Mouse (Mus musculus): ENCODE results near the gene Brca2. TPM values are rescaled to one million over a fixed set of nuclear protein-coding genes. Genes with fewer than 3 reads are reported as not detected.

The Brca2 gene
- polyA plus RNA-seq, 1 experiment from 2014 or later, result 25.2 TPM

GRCm38 (mm10) chr5:150574403-150574802, 52.0 kb downstream of the Brca2 start:
- Histone ChIP-seq H3K27ac (ENCODE audit: low read depth) (no peak overlapping the region), H3K9ac (ENCODE audit: low read length) (no peak overlapping the region), H3K36me3 (ENCODE audit: control insufficient read depth, insufficient read depth, low read length) (peaks cover 31% of the 10 kb centered on the region), H3K27me3 (replicated peaks; ENCODE audit: control insufficient read depth, insufficient read depth, low read length) (no peaks in the 10 kb centered on the region), H3K4me1 (replicated peaks; ENCODE audit: control insufficient read depth, insufficient read depth, low read length) (no peaks in the 10 kb centered on the region), H3K4me3 (ENCODE audit: low read depth, low read length) (no peak overlapping the region), H3K9me3 (ENCODE audit: control insufficient read depth, low read length) (no peaks in the 10 kb centered on the region), H3K4me2 (ENCODE audit: low read length) (no peak overlapping the region)
- WGBS, result 67% methylated on average over 3 of the region's 3 CpGs
- no peak for ATAC-seq (replicated peaks; ENCODE audit: low FRiP score, low TSS enrichment, low read depth)
- no peak for DNase-seq (ENCODE audit: low spot score)

GRCm38 (mm10) chr5:150574885-150575284, 52.5 kb downstream of the Brca2 start:
- ATAC-seq (replicated peaks; ENCODE audit: low FRiP score, low TSS enrichment, low read depth) (no peak), DNase-seq (ENCODE audit: low spot score) (no peak)
- no peak overlapping the region for H3K9ac ChIP-seq (ENCODE audit: low read length)
- no peak overlapping the region for H3K4me2 ChIP-seq (ENCODE audit: low read length)
- WGBS, result 65% methylated on average over 5 of the region's 5 CpGs
- no peaks in the 10 kb centered on the region for H3K4me1 ChIP-seq (replicated peaks; ENCODE audit: control insufficient read depth, insufficient read depth, low read length)
- H3K27ac ChIP-seq (ENCODE audit: low read depth), result no peak overlapping the region
- H3K9me3 ChIP-seq (ENCODE audit: control insufficient read depth, low read length), result no peaks in the 10 kb centered on the region
- peaks cover 26% of the 10 kb centered on the region for H3K36me3 ChIP-seq (ENCODE audit: control insufficient read depth, insufficient read depth, low read length)
- no peaks in the 10 kb centered on the region for H3K27me3 ChIP-seq (replicated peaks; ENCODE audit: control insufficient read depth, insufficient read depth, low read length)
- H3K4me3 ChIP-seq (ENCODE audit: low read depth, low read length), result no peak overlapping the region

- Histone ChIP-seq H3K36me3 (ENCODE audit: control insufficient read depth, insufficient read depth, low read length) (peaks cover 13% of the 10 kb centered on the region), H3K4me3 (ENCODE audit: low read depth, low read length) (no peak overlapping the region), H3K27me3 (replicated peaks; ENCODE audit: control insufficient read depth, insufficient read depth, low read length) (no peaks in the 10 kb centered on the region), H3K27ac (ENCODE audit: low read depth) (no peak overlapping the region), H3K4me2 (ENCODE audit: low read length) (no peak overlapping the region), H3K4me1 (replicated peaks; ENCODE audit: control insufficient read depth, insufficient read depth, low read length) (no peaks in the 10 kb centered on the region), H3K9ac (ENCODE audit: low read length) (no peak overlapping the region), H3K9me3 (ENCODE audit: control insufficient read depth, low read length) (no peaks in the 10 kb centered on the region)
- no peak for ATAC-seq (replicated peaks; ENCODE audit: low FRiP score, low TSS enrichment, low read depth)
- DNase-seq (ENCODE audit: low spot score), result no peak
- 84% methylated on average over 11 of the region's 11 CpGs for WGBS
Observed at GRCm38 (mm10) chr5:150576832-150577231, 54.4 kb downstream of the Brca2 start.

GRCm38 (mm10) chr5:150578613-150579171, 56.3 kb downstream of the Brca2 start:
- Histone ChIP-seq H3K4me2 (ENCODE audit: low read length) (no peak overlapping the region), H3K4me1 (replicated peaks; ENCODE audit: control insufficient read depth, insufficient read depth, low read length) (no peaks in the 10 kb centered on the region), H3K27ac (ENCODE audit: low read depth) (no peak overlapping the region), H3K9ac (ENCODE audit: low read length) (no peak overlapping the region), H3K4me3 (ENCODE audit: low read depth, low read length) (no peak overlapping the region), H3K9me3 (ENCODE audit: control insufficient read depth, low read length) (no peaks in the 10 kb centered on the region), H3K36me3 (ENCODE audit: control insufficient read depth, insufficient read depth, low read length) (no peaks in the 10 kb centered on the region), H3K27me3 (replicated peaks; ENCODE audit: control insufficient read depth, insufficient read depth, low read length) (no peaks in the 10 kb centered on the region)
- no peak for DNase-seq (ENCODE audit: low spot score)
- 58% methylated on average over 6 of the region's 6 CpGs for WGBS
- no peak for ATAC-seq (replicated peaks; ENCODE audit: low FRiP score, low TSS enrichment, low read depth)

GRCm38 (mm10) chr5:150581180-150581579, 58.8 kb downstream of the Brca2 start:
- no peak for DNase-seq (ENCODE audit: low spot score)
- Histone ChIP-seq H3K27ac (ENCODE audit: low read depth) (no peak overlapping the region), H3K36me3 (ENCODE audit: control insufficient read depth, insufficient read depth, low read length) (no peaks in the 10 kb centered on the region), H3K4me2 (ENCODE audit: low read length) (no peak overlapping the region), H3K9me3 (ENCODE audit: control insufficient read depth, low read length) (no peaks in the 10 kb centered on the region), H3K9ac (ENCODE audit: low read length) (no peak overlapping the region), H3K4me1 (replicated peaks; ENCODE audit: control insufficient read depth, insufficient read depth, low read length) (no peaks in the 10 kb centered on the region), H3K27me3 (replicated peaks; ENCODE audit: control insufficient read depth, insufficient read depth, low read length) (no peaks in the 10 kb centered on the region), H3K4me3 (ENCODE audit: low read depth, low read length) (no peak overlapping the region)
- no peak for ATAC-seq (replicated peaks; ENCODE audit: low FRiP score, low TSS enrichment, low read depth)
- 78% methylated on average over 6 of the region's 6 CpGs for WGBS

GRCm38 (mm10) chr5:150583181-150583580, 60.8 kb downstream of the Brca2 start:
- Histone ChIP-seq H3K4me3 (ENCODE audit: low read depth, low read length) (no peak overlapping the region), H3K4me1 (replicated peaks; ENCODE audit: control insufficient read depth, insufficient read depth, low read length) (no peaks in the 10 kb centered on the region), H3K27me3 (replicated peaks; ENCODE audit: control insufficient read depth, insufficient read depth, low read length) (no peaks in the 10 kb centered on the region), H3K9ac (ENCODE audit: low read length) (no peak overlapping the region), H3K9me3 (ENCODE audit: control insufficient read depth, low read length) (no peaks in the 10 kb centered on the region), H3K27ac (ENCODE audit: low read depth) (no peak overlapping the region), H3K4me2 (ENCODE audit: low read length) (no peak overlapping the region), H3K36me3 (ENCODE audit: control insufficient read depth, insufficient read depth, low read length) (no peaks in the 10 kb centered on the region)
- ATAC-seq (replicated peaks; ENCODE audit: low FRiP score, low TSS enrichment, low read depth), result no peak
- DNase-seq (ENCODE audit: low spot score), result no peak
- 78% methylated on average over 5 of the region's 5 CpGs for WGBS

GRCm38 (mm10) chr5:150583622-150584336, 61.3 kb downstream of the Brca2 start:
- no peak for DNase-seq (ENCODE audit: low spot score)
- Histone ChIP-seq H3K4me2 (ENCODE audit: low read length) (no peak overlapping the region), H3K36me3 (ENCODE audit: control insufficient read depth, insufficient read depth, low read length) (no peaks in the 10 kb centered on the region), H3K9me3 (ENCODE audit: control insufficient read depth, low read length) (no peaks in the 10 kb centered on the region), H3K9ac (ENCODE audit: low read length) (no peak overlapping the region), H3K4me1 (replicated peaks; ENCODE audit: control insufficient read depth, insufficient read depth, low read length) (no peaks in the 10 kb centered on the region), H3K4me3 (ENCODE audit: low read depth, low read length) (no peak overlapping the region), H3K27me3 (replicated peaks; ENCODE audit: control insufficient read depth, insufficient read depth, low read length) (no peaks in the 10 kb centered on the region), H3K27ac (ENCODE audit: low read depth) (no peak overlapping the region)
- WGBS, result 58% methylated on average over 5 of the region's 5 CpGs
- no peak for ATAC-seq (replicated peaks; ENCODE audit: low FRiP score, low TSS enrichment, low read depth)

- no peaks in the 10 kb centered on the region for H3K9me3 ChIP-seq (ENCODE audit: control insufficient read depth, low read length)
- H3K9ac ChIP-seq (ENCODE audit: low read length), result no peak overlapping the region
Observed at GRCm38 (mm10) chr5:150584337-150584729, 61.9 kb downstream of the Brca2 start.

GRCm38 (mm10) chr5:150589945-150590344, 67.5 kb downstream of the Brca2 start:
- Histone ChIP-seq H3K36me3 (ENCODE audit: control insufficient read depth, insufficient read depth, low read length) (no peaks in the 10 kb centered on the region), H3K4me2 (ENCODE audit: low read length) (no peak overlapping the region), H3K27ac (ENCODE audit: low read depth) (no peak overlapping the region), H3K9ac (ENCODE audit: low read length) (no peak overlapping the region), H3K4me3 (ENCODE audit: low read depth, low read length) (no peak overlapping the region), H3K27me3 (replicated peaks; ENCODE audit: control insufficient read depth, insufficient read depth, low read length) (peaks cover 11% of the 10 kb centered on the region; the same call in 1 of the 2 replicates), H3K9me3 (ENCODE audit: control insufficient read depth, low read length) (no peaks in the 10 kb centered on the region), H3K4me1 (replicated peaks; ENCODE audit: control insufficient read depth, insufficient read depth, low read length) (peaks cover 5% of the 10 kb centered on the region; the same call in 1 of the 2 replicates)
- DNase-seq (ENCODE audit: low spot score), result no peak
- 75% methylated on average over 2 of the region's 2 CpGs for WGBS
- no peak for ATAC-seq (replicated peaks; ENCODE audit: low FRiP score, low TSS enrichment, low read depth)

More at GRCm38 (mm10) chr5:150584337-150584729, 61.9 kb downstream of the Brca2 start:
- Histone ChIP-seq H3K27me3 (replicated peaks; ENCODE audit: control insufficient read depth, insufficient read depth, low read length) (no peaks in the 10 kb centered on the region), H3K36me3 (ENCODE audit: control insufficient read depth, insufficient read depth, low read length) (no peaks in the 10 kb centered on the region), H3K4me2 (ENCODE audit: low read length) (no peak overlapping the region), H3K4me3 (ENCODE audit: low read depth, low read length) (no peak overlapping the region), H3K27ac (ENCODE audit: low read depth) (no peak overlapping the region), H3K4me1 (replicated peaks; ENCODE audit: control insufficient read depth, insufficient read depth, low read length) (no peaks in the 10 kb centered on the region)
- WGBS, result 33% methylated on average over 6 of the region's 6 CpGs
- DNase-seq (ENCODE audit: low spot score) (no peak), ATAC-seq (replicated peaks; ENCODE audit: low FRiP score, low TSS enrichment, low read depth) (no peak)

Data from intestine, embryonic 14.5 days (tissue).